Mouse (Mus musculus): ENCODE data around the gene Ap4b1. TPM values are rescaled to one million over a fixed set of nuclear protein-coding genes. Genes with fewer than 3 reads are reported as not detected.
A peak's percentile ranks its signal among the peaks of the same experiment; 100 is the strongest.

Ap4b1 gene
- 21.1 and 23.3 TPM in 2 replicates for polyA plus RNA-seq (2016; fragmentation: Nextera tagmentation; extraction: Ambion mirVana)

DNA sequence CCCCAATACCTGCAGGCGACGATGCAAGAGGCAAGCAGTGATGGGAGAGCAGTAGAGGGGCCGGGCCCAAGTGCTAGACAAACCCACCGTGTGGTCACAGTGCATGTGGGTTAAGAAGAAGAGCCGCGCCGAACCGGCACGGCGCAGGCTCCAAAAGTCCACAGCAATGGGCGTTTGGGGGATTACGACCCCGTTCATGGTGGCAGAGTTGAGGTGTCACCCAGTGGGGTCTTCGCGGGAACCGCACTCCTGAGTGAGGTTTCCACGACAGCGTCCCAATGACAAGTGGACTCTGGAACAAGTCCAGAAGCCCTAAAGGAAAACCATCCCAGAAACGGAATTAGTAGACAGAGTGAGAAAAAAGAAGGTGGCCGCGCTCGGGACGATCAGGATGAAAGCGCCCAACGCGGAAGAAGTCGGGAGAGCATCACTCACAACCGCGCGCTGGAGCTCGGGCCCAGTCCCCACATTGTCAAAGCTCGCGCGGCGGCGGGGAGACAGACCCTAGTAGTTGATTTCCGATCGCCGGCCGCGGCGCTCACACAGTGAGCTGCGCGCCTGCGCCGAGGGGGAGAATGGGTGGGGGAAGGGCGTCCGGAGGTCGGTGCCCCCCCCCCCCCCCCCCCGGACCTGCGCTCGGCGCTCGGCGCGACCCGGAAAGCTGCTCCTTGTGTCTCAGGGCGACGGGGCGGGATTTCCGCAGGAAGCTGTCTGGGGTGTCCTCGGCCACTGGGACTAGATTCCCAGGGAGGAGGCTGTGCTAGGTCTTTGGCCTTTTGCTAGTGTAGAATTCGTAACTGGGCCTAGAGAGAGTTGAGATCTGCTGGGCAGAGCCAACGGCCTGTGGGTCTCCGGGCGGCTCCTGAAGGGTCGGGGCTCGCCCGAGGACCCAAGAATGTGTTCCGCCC lies at the start of gene Ap4b1, which contains the start of the genes Dclre1b and Gm43064:
Gene Ap4b1, plus strand, starts transcription at position 630 of the 908 bp plus-strand sequence.
Gene Dclre1b, minus strand, starts transcription at position 554 of the 908 bp plus-strand sequence.
Gene Gm43064, plus strand, starts transcription at position 683 of the 908 bp plus-strand sequence.
- DNase-seq (ENCODE audit: low spot score) = peak; percentile 95
- under 1% methylated on average over 61 of the region's 70 CpGs for WGBS

DNA sequence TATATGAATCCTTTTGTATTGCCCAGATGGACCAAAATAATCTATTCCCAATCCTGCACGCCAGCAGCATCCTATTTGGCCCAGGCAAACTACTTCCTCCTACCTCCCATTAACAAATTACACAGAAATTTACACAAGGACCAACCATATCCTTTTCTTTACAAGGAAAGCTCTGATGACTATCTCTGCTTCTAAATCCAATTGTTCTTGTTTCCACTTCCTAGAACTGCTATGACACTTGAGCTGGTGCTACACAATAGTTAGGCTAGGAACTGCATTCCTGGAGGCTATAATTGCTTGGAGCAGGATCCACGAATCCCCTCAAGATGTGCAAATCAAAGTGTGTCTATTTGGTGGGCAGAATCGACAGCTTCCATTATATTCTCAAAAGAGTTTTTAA lies 42.5 kb upstream of the Ap4b1 start:
- Histone ChIP-seq H3K4me3 (no peak overlapping the region), H3K27ac (replicated peaks) (no peak overlapping the region), H3K27me3 (ENCODE audit: low read depth, poor library complexity, severe bottlenecking) (no peaks in the 10 kb centered on the region), H3K36me3 (peaks cover 64% of the 10 kb centered on the region), H3K9me3 (replicated peaks) (no peaks in the 10 kb centered on the region), H3K4me1 (no peaks in the 10 kb centered on the region)
- DNase-seq (ENCODE audit: low spot score) = no peak
- WGBS = 74% methylated on average over 3 of the region's 3 CpGs

More for the DNA sequence above, at the start of gene Ap4b1, which contains the start of the genes Dclre1b and Gm43064:
- Histone ChIP-seq H3K4me3 (peak within 1 kb of the TSS; percentile 64), H3K27me3 (ENCODE audit: low read depth, poor library complexity, severe bottlenecking) (no peaks in the 10 kb centered on the region), H3K9me3 (replicated peaks) (no peaks in the 10 kb centered on the region), H3K27ac (replicated peaks) (peak within 1 kb of the TSS; percentile 93), H3K36me3 (peaks cover 44% of the 10 kb centered on the region), H3K4me1 (peaks cover 19% of the 10 kb centered on the region)

GRCm38 (mm10) chr3:103771531-103772130 lies 37.7 kb upstream of the Ap4b1 start:
- 88% methylated on average over 9 of the region's 9 CpGs for WGBS
- H3K4me1 ChIP-seq = no peaks in the 10 kb centered on the region
- H3K36me3 ChIP-seq = peaks cover 58% of the 10 kb centered on the region
- no peaks in the 10 kb centered on the region for H3K9me3 ChIP-seq (replicated peaks)
- no peak for DNase-seq (ENCODE audit: low spot score)
- no peaks in the 10 kb centered on the region for H3K27me3 ChIP-seq (ENCODE audit: low read depth, poor library complexity, severe bottlenecking)
- no peak overlapping the region for H3K27ac ChIP-seq (replicated peaks)
- H3K4me3 ChIP-seq = no peak overlapping the region

GRCm38 (mm10) chr3:103772846-103773245 lies 36.5 kb upstream of the Ap4b1 start:
- no peak overlapping the region for H3K27ac ChIP-seq (replicated peaks)

DNA sequence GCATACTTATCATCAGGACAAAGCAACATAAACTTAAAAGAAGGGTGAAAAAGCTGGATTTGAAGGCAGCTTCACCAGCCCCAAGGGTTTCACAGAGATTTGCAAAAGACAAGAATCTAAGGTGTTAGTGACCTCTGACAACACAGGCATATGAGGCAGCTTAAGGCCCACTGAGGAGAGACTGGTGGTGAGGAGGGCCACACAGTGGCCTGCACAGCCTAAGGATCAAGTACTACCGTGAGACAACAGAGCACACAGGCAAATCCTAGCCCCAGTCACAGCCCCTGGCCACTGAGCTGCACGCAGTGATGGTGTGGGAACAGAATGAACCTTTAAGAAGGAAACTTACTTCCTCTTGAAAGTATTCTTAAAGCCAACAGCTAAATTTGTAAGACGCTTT lies 35.8 kb upstream of the Ap4b1 start:
- Histone ChIP-seq H3K27me3 (ENCODE audit: low read depth, poor library complexity, severe bottlenecking) (no peaks in the 10 kb centered on the region), H3K36me3 (peaks cover 63% of the 10 kb centered on the region), H3K27ac (replicated peaks) (no peak overlapping the region), H3K9me3 (replicated peaks) (no peaks in the 10 kb centered on the region), H3K4me3 (no peak overlapping the region), H3K4me1 (no peaks in the 10 kb centered on the region)
- WGBS = 75% methylated on average over 3 of the region's 3 CpGs
- DNase-seq (ENCODE audit: low spot score) = no peak

More at GRCm38 (mm10) chr3:103772846-103773245, 36.5 kb upstream of the Ap4b1 start:
- Histone ChIP-seq H3K4me3 (no peak overlapping the region), H3K27me3 (ENCODE audit: low read depth, poor library complexity, severe bottlenecking) (no peaks in the 10 kb centered on the region), H3K4me1 (no peaks in the 10 kb centered on the region), H3K36me3 (peaks cover 64% of the 10 kb centered on the region), H3K9me3 (replicated peaks) (no peaks in the 10 kb centered on the region)
- DNase-seq (ENCODE audit: low spot score) = no peak
- 88% methylated on average over 4 of the region's 4 CpGs for WGBS

DNA sequence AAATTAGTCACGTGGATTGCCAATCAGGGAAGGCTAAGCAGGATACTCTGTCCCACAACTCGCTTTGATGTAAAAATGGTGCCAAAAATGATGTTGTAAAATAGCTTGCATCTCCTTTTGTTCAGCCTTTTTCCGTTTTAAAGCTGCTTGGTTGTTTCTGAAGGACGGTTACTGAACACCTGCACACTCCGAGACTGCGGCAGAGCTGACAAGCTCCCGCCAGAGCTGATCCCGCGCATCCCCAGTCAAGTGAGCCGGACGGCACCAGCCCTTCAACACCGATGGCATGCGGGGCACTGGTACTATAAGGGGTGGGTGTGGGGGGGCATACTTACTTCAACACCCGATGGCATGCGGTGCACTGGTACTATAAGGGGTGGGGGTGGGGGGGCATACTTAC lies 35.3 kb upstream of the Ap4b1 start:
- WGBS = 90% methylated on average over 15 of the region's 15 CpGs
- Histone ChIP-seq H3K27ac (replicated peaks) (no peak overlapping the region), H3K36me3 (peaks cover 58% of the 10 kb centered on the region), H3K9me3 (replicated peaks) (no peaks in the 10 kb centered on the region), H3K4me3 (no peak overlapping the region), H3K4me1 (no peaks in the 10 kb centered on the region), H3K27me3 (ENCODE audit: low read depth, poor library complexity, severe bottlenecking) (no peaks in the 10 kb centered on the region)
- no peak for DNase-seq (ENCODE audit: low spot score)

- WGBS = 94% methylated on average over 11 of the region's 11 CpGs
- Histone ChIP-seq H3K27ac (replicated peaks) (no peak overlapping the region), H3K4me1 (peaks cover 10% of the 10 kb centered on the region; the same call in 1 of the 2 replicates), H3K27me3 (ENCODE audit: low read depth, poor library complexity, severe bottlenecking) (no peaks in the 10 kb centered on the region), H3K4me3 (no peak overlapping the region), H3K36me3 (peaks cover 38% of the 10 kb centered on the region), H3K9me3 (replicated peaks) (no peaks in the 10 kb centered on the region)
- DNase-seq (ENCODE audit: low spot score) = no peak
Measured at GRCm38 (mm10) chr3:103777940-103778339, 31.4 kb upstream of the Ap4b1 start.

- no peaks in the 10 kb centered on the region for H3K27me3 ChIP-seq (ENCODE audit: low read depth, poor library complexity, severe bottlenecking)
- no peak for DNase-seq (ENCODE audit: low spot score)
- peaks cover 33% of the 10 kb centered on the region for H3K36me3 ChIP-seq
- whole genome bisulfite sequencing = 91% methylated on average over 6 of the region's 6 CpGs
- H3K9me3 ChIP-seq (replicated peaks) = no peaks in the 10 kb centered on the region
- H3K27ac ChIP-seq (replicated peaks) = no peak overlapping the region
- H3K4me1 ChIP-seq = peaks cover 10% of the 10 kb centered on the region; the same call in 1 of the 2 replicates
- no peak overlapping the region for H3K4me3 ChIP-seq
Measured at GRCm38 (mm10) chr3:103778660-103779059, 30.7 kb upstream of the Ap4b1 start.

DNA sequence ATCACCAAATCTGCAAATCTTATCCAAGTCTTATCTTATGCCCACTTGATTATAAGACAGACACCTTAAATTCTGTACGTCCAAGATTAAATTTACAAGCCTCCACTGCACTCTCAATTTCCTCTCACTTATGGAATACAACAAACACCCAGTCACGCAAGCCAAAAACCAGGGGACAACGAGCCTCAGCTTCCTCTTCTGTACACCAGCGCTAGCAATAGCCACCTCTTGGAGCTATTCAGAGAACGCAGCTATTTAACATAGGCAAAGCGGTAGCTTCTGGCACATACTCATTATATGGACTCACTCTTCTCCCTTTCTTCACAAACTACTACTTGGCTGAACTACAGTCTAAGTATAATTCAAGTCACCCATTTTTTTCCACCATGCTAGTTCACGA lies 30.1 kb upstream of the Ap4b1 start:
- Histone ChIP-seq H3K4me3 (no peak overlapping the region), H3K9me3 (replicated peaks) (no peaks in the 10 kb centered on the region), H3K36me3 (peaks cover 28% of the 10 kb centered on the region), H3K4me1 (peaks cover 10% of the 10 kb centered on the region; the same call in 1 of the 2 replicates), H3K27ac (replicated peaks) (no peak overlapping the region), H3K27me3 (ENCODE audit: low read depth, poor library complexity, severe bottlenecking) (no peaks in the 10 kb centered on the region)
- DNase-seq (ENCODE audit: low spot score) = no peak
- 83% methylated on average over 7 of the region's 7 CpGs for WGBS

DNA sequence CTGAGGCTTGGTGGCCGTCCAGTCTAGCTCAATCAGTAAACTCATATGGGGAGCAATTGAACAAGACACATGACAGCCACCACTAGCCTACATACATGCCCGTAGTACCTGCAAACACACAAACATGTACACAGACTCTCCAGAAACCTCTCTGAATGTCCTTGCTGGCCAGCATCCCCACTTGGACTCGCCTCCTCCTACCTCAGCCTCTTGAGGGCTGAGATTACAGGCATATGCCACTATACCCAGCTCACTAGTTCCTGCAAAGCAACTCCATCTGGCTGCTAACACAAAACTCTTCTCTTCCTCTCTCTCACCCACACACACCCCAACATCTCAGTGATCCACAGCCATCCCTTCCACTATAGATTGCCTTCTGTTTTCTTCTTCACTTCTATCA lies 29.0 kb upstream of the Ap4b1 start:
- Histone ChIP-seq H3K27me3 (ENCODE audit: low read depth, poor library complexity, severe bottlenecking) (no peaks in the 10 kb centered on the region), H3K4me3 (no peak overlapping the region), H3K36me3 (peaks cover 26% of the 10 kb centered on the region), H3K9me3 (replicated peaks) (no peaks in the 10 kb centered on the region), H3K4me1 (peaks cover 10% of the 10 kb centered on the region; the same call in 1 of the 2 replicates), H3K27ac (replicated peaks) (no peak overlapping the region)
- 90% methylated on average over 3 of the region's 3 CpGs for WGBS
- no peak for DNase-seq (ENCODE audit: low spot score)

- Histone ChIP-seq H3K36me3 (peaks cover 20% of the 10 kb centered on the region), H3K9me3 (replicated peaks) (no peaks in the 10 kb centered on the region), H3K4me3 (no peak overlapping the region), H3K27me3 (ENCODE audit: low read depth, poor library complexity, severe bottlenecking) (no peaks in the 10 kb centered on the region), H3K4me1 (peaks cover 10% of the 10 kb centered on the region; the same call in 1 of the 2 replicates), H3K27ac (replicated peaks) (no peak overlapping the region)
- DNase-seq (ENCODE audit: low spot score) = no peak
- 85% methylated on average over 5 of the region's 5 CpGs for WGBS
Measured at GRCm38 (mm10) chr3:103780777-103781176, 28.5 kb upstream of the Ap4b1 start.

- no peaks in the 10 kb centered on the region for H3K9me3 ChIP-seq (replicated peaks)
- H3K27me3 ChIP-seq (ENCODE audit: low read depth, poor library complexity, severe bottlenecking) = no peaks in the 10 kb centered on the region
- peaks cover 4% of the 10 kb centered on the region for H3K36me3 ChIP-seq
- peaks cover 10% of the 10 kb centered on the region; the same call in 1 of the 2 replicates for H3K4me1 ChIP-seq
- WGBS = 92% methylated on average over 4 of the region's 4 CpGs
- no peak for DNase-seq (ENCODE audit: low spot score)
- H3K4me3 ChIP-seq = no peak overlapping the region
- H3K27ac ChIP-seq (replicated peaks) = no peak overlapping the region
Measured at GRCm38 (mm10) chr3:103782844-103783609, 26.3 kb upstream of the Ap4b1 start.
